Mouse (Mus musculus): ENCODE results near the gene Zfp385b.

Gene Zfp385b

DNA sequence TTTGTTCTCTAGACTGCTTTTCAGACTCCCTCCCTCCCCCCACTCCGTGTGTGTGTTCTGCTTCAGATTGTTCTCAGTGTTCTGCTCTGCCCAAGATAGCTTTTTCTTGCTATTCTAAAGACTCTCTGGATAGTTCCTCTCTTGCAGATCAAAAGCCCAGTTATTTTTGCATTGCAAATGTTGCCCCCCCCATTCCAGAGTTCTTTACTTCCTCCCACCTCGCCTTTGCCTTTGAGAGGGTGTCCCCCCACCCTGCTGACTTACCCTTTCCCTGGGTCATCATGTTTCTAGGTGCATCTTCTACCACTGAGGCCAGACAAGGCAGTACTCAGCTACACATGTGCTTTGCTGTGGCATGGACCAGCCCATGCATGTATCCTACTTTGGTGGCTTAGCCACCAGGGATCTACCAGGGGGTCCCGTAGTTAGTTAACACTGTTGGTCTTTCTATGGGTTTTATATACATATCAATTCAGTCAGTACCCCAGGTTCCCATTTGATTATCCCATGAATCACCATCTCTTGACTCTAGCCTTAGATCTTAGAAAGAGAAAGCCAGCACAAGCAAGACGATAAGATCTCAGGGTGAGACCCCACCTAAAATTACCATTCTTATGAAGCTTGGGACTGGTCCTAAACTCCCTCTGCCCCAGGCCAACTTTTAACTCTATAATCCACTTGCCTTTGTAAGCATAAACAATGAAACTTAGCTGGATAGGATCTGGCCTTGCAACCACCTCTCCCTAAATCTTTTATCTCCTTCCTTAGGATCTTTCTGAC lies 232.7 kb downstream of the Zfp385b start:
- no peak for DNase-seq

DNA sequence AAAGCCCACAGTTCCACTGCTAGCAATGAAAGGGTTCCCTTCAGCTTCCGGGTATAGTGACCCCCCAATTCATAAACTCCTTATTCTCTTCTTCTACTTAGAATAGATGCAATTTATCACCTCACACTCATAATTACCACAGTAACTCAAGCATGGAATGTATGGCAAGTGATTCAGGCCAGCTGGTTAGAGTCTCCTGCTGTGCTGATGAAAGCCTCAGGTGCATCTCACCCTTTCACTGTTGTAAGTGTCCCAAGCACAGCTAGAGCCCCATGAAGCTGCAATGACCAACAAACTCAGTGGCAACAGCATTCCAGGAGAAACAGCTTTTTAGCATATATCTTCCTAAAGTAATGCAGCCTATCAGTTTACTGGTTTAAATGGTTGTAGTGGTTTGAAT lies 235.9 kb downstream of the Zfp385b start:
- DNase-seq = no peak

DNA sequence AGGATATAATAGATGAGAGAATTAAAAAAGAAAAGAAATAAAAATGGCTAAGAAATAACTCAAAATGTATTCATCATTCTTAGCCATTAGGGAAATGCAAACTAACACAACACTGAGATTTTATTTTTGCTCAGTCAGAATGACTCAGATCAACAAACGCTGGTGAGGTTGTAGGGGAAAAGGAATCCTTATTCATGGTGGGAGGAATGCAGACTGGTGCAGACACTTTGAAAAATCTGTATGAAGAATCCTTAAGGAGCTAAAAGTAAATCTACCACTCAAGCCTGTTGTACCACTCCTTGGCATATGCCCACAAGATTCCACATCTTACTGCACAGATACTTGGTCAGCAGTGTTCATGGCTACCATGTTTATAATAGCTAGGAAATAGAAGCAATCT lies 242.9 kb downstream of the Zfp385b start:
- DNase-seq = no peak

DNA sequence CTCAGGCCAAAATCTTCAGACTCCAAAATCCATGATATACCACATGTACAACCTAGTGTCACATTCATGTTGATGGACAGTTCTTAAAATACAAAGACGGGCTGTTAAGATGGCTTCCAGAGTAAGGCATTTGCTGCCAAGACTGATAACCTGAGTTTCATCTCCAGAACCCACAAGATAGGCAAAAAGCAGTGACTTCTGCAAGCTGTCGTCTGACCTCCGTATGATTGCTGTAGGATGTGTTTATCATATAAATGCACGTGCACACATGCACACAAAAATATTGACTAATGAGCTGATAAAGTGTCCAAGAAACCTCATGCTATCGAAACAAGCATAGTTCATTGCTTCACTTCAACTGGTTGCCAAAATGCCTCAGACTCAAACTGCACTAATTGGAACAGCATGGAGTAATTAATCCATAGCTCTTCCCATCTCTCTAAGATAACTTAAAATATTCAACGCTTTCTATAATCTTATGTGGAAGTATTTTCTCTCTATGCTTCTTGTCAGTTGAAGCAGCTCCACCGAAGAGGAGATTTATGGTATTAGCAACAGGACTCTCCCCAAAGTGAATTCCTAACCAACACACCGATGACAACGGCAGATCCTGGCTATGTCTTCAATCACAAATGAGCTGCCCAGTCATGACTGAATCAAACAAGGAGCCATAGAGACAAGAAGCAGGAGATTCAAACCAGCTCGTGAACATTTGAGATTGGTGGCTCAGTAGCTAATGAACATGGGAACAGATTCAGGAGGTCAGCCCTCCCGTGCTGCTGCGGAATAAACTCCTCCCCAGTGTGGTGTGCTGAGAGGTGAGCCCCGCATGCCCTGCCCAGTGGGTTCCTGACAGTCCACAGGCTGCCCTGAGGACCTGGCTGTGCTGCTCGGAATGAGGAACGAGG lies 251.7 kb downstream of the Zfp385b start:
- no peak for DNase-seq

DNA sequence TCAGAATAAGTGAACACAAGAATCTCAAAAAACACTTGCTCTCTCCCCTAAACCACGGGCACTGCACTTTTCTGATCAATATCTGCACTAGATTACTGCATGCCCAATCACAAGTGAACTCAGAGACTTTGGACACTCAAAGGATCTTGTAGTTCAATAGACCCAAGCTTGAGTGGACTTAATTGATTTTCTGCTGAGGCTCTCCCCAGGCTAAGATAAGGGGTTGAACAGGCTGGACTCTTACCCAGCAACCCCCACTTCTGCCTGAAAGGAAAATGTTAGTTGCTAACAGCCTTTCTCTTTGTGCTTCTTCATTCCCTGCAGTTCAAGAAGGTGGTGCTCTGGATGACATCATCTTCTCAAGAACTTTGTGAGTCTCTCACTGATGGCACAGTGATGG lies 255.7 kb downstream of the Zfp385b start:
- no peak for DNase-seq

DNA sequence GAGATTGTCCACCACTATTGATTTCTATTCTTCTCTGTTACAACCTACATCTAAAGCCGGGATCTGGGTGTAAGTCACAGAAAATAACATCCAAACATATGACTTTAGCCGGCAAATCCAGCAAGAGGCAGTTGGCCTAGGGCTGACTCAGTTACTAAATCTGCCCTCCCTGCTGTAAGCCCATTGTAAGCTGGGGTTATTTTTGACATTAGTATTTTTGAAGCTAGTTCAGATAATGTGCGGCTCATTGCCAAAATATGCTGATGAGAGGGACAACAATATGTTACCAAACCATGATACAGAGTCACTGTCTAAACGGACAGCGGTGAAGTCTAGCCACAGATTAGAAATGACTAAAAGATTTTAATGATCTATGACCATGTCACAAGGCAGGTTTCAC lies 257.5 kb downstream of the Zfp385b start:
- DNase-seq = no peak

DNA sequence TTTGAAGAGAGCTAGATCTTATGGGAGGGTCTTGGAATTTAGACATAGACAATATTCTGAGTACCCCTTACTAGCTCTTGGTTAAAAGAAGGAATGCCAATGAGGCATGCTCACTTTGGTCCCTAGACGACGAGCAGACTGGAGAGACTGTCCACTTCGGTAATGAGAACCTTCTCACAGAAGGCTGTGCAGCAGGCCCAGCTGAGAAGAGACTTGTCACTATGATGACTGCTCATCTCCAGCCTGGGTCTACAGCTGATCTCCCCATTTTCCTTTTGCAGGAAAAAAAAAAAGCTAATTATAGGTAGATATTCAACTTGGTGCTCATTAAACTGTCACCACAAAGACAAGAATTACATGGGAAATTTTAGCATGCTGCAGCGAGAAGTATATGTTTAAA lies 262.5 kb downstream of the Zfp385b start:
- DNase-seq = no peak

DNA sequence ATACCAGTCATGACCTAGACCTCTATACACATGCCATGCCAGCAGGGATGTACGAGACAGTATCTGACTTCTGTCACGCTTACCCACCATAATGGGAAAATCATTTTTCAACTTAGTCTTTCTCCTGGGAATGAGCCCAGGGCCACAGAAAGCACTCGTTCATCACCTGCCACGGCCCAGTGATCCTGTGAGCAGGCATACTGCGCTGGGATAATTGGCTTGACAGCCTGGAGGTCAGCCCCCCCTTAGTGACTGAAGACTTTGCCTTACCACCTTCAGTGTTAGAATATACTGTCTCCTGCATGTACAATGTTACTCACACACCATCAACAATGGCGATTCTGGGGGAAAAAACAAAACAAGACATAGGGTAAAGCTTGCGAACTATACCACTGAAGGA lies 263.5 kb downstream of the Zfp385b start:
- DNase-seq = peak in 1 of 2 experiments; percentile 17

DNA sequence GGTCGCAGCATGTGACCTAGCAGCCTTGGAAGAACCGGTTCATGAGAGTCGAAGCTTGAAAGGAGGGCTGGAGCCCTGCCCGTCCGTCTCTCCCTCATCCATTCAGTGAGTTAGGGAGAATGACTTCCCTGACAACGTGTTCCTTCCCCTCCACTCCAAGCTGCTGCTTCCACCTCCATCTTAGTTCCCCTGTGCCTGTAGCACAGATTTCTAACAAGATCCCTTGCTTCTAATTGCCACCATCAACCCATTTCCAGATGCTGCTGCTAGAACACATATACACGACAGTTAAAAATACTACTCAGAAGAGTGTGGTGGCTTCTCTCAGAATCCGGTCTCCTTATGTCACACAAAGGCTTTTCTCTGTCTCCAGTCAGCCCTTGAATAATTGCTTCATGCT lies 266.8 kb downstream of the Zfp385b start:
- DNase-seq = peak; percentile 27 to 33

DNA sequence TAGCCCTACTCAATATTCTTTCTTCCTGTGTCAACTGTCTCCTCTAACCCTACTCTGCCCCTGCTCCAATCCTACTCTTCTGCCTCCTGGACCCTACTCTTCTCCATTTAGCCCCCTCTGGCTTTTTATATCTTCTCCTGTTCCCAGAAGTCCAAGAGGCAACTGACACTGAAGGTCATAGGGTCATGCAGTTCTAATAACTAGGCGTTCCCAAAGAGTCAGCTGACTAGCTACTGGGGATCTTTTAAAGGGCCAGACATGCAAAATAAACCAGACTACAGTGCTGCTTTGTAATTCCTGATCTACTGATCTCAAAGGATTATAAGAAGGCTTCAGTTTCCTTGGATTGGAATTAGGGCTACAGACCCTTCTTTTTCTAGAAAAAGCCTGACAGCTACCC lies 276.1 kb downstream of the Zfp385b start:
- no peak for DNase-seq

DNA sequence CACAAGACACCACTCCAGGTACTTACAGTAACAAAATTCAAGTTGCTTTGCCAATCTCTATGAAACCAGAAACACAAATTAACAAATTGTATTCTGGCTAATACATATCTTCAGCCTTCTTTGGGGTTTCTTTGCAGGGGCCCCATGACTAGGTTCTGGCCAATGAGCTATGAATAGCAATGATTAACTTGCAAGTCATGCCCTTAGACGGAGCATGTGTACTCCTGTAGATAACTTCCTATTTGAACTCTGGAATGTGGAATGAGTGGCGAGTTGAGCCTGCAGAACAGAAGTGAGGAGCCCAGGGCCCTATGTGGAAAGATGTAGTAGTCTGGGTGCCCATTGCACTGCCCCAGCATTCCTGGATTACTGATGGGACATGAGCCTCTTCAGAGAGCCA lies 276.8 kb downstream of the Zfp385b start:
- no peak for DNase-seq

DNA sequence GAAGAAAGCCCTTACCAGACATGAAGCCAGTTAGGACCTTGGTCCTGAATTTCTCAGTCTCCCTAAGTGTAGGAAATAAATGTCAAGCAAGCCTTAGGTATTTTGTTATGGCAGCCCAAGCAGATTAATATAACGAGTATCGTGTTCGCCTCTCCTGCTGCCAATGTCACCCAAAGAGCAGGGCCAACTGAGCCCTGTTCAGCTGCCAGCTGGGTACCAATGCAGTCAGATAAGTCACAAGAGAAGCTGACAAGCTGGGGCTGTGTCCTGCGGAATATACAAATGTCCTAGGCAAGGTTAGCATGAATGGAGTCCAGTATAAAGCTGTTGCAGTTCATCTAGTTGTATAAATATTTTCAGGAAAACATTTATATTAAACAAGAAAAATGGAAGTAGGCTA lies 277.8 kb downstream of the Zfp385b start:
- DNase-seq = no peak

DNA sequence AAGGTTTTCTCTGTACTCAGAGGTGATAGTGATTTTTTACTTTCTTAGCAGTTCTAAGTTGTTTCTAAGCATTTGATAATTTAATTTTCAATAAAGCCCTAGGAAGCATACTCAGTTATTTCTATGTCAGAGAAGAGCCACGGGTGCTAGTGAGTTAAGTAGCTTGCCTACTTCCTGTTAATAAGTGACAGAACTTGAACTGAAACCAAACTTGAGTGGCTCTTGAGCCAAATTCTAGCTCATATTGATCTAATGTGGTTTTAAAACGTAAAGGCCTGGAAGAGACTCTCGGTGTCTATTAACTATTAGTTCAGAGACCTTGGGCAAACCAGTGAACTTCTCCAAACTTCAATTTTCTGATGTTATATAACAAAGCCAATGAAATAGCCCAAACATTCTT lies 278.6 kb downstream of the Zfp385b start:
- DNase-seq = no peak

DNA sequence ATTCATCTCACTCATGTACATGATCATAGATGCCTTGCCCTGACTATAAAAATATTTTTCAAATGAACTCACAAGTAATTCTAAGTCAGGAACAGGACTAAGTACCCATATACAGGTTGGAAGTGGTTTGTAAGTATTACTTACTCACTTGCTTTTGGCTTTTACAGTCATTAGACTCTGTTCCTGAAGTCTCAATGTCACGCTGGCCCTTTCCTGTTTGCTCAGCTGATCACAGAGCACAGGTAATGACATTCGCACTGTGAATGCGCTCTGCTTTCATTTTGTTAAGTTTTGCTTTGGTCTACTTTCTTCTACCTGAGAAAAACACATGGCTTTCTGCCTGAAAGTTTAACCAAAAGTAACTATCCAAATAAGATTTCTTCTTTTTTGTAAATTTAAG lies 282.9 kb downstream of the Zfp385b start:
- DNase-seq = no peak

DNA sequence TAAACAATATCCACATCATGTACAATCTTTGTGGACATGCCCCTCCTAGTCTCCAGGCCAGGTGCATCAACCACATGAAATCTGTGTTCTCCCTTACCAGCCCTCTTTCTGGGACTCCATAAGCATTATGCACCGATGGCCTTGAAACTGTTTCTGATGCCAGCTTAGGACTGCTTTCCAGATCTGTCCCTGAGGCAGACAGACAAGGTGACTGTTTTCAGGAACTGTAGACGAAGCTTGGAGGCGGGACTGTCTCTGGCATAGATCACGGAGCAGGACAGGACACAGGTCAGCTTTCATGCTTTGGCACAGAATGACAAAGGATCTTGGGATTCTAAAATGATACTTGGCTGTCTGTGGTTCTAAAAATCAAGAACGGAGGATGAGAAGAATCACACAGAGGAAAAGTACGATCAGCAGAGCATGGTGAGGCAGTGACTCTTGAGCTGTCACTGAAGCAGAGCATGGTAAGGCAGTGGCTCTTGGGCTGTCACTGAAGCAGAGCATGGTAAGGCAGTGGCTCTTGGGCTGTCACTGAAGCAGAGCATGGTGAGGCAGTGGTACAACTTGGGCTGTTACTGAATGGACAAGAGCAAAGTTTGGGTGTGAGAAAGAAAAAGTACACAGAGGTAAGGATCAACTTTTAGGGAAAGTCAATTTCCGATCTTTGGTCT lies 291.2 kb downstream of the Zfp385b start:
- no peak for DNase-seq

DNA sequence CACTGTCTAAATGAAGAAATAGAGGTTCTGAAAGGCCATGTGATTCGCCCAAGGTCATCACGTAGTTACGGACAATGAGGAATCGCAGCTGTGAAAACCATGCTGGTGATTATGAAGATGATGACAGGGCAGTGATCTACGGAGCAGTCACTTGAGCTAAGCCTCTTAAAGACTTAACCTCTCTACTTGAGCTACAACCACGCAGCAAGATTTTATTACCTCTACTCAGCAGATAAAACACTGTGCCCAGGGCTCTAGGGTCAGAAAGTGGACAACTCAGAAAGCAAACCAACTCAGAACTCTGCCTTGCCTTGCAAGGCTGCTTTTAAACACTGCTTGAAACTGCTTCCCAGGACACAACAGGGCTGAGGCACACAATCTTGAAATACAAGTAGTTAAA lies 291.8 kb downstream of the Zfp385b start:
- DNase-seq = no peak

DNA sequence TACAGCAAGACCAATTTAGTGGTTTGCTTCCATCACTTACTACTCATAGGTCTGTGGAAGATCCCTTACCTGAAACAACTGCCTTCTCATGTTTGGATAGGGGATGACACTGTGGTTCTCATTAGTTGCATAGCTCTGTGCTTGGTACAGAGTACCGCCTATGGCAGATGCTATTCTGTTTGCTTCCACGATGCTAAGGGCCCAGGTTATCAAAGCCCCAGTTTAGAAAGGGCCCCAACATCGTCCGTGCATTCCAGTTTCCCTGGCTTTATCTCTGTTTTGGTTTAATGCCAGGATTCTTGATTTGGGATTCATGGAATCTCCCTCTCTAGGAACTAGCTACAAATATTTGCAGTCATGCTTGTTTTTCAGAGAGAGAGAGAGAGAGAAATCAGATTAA lies 292.6 kb downstream of the Zfp385b start:
- DNase-seq = no peak

DNA sequence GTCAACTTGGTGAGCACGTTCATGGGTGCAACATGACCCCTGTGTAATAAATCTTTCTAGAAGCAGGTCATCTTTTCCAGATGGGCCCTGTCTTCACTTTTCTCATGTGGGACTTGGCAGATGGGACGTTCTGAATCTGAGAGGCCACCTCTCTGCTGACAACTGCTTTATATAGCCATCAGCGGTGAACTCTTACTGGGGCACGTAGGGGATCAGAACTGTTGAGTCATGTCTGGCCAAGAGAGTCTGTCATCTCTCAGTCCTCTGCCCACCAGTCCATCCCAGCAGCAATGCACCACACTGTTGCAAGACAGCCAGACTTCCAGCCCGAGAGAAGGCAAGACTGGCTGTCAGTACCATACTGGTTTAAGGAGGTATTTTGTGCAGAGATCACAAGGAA lies 293.1 kb downstream of the Zfp385b start:
- no peak for DNase-seq

DNA sequence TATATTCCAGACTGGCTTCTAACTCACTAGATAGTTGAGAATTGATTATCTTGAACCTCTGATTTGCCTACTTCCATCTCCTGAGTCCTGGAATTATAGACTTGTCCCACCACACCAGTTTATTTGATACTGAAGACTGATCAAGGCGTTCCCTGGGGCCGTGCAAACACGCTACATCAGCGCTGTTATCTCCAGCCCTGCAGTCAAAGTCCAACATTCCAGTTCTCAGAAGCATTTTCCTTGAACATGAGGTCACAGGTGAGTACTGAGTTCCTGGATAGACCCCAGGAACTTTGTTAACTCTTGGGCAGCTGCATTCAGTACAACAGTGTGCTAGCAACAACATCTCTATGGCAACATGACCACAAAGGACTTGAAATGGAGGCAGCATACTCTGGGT lies 297.2 kb downstream of the Zfp385b start:
- DNase-seq = no peak

DNA sequence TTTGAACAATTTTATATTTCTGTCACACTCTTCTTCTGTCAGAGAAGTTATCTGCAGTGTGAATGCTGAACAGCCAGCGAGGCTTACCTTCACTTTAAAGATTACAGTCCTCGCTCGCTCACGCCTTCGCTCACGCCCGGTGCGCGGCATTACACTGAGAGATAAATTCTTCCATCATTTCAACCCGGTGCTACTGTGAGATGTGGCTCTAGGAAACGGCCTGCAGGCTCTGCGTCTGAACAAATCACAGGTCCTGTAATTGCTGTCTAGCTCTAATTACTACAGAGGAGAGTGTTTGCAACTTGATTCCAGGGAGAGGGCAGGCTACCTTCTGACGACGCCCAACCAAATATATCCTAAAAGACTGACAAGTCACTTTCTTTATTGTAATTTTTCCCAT lies 300.1 kb downstream of the Zfp385b start:
- peak; percentile 20 to 40 for DNase-seq

DNA sequence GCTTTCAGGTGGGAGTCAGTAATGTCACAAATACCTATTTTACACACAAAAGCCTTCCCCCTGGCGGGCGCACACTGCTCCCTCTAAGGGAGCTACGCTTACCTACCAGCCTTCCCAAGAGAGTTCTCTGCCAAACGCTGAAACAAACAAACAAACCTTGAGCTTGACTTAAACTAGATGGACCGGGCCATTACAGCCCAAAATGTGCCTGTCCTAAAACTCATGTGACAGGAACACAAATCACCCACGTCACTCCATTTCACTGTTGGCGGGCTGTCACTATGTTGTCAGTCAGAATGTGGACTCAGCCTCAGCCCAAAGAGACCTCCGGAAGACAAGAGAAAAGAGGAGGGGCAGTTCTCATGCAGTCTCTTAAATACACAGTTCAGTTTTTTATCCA lies 300.7 kb downstream of the Zfp385b start:
- DNase-seq = no peak

DNA sequence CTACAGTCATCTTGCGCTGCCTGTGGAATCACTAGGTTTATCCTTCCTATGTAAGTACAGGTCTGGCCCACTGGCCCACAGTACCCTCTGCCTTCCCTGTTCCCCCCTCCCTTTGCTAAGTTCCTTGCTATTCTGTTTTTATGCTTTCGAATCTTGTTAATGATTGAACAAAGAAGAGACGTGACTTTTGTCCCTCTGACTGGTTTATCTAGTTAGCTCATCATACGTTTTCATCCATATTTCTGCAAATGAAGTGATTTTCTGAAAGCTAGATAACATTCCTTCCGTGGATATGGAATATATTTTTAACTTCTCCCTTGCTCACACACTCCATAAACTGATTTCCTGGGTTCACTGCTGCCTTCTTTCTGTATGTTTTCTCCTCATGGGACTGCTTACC lies 302.8 kb downstream of the Zfp385b start:
- DNase-seq = no peak

DNA sequence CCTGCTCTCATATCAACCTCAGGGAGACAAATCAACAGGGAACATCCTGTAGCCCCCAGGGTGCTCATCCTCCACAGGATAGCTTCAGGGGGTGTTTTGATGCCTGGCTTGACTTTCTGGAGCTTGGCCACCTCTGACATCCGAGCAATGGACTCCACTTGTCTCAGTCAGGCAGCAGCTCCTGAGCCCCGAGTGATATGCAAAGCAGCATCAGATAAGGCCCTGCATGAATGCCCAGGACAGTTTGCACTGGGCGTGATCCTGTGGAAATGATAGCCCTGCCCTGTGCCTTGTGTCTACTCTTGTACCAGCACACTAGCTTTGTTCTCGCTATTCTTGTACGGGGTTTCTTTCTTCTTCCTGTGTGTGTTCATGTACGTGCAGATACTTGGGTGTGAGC lies 303.8 kb downstream of the Zfp385b start:
- peak in 1 of 2 experiments; percentile 18 for DNase-seq

DNA sequence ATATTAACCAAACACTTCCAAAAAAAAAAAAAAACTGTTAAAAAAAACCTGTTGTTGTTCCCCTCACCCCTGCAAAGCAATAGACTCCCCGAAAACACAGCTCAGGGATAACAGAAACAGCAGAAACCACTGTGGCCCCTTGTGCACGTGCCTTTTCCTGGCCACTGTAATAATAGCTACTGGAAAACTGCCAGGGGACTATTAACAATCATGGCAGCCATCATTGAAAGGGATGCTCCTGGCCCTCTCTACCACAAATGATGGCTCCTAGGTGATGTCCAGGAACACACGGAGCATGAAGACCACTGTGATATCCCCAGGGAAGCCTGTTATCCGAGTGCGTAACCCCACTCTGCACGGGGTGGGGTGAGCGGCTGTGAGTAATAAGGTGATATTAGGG lies 304.4 kb downstream of the Zfp385b start:
- peak; percentile 18 to 40 for DNase-seq
